Mouse (Mus musculus): Measurements from ENCODE around the gene Psmd7. TPM values are rescaled to one million over a fixed set of nuclear protein-coding genes. Genes with fewer than 3 reads are reported as not detected.

Gene Psmd7
- total and polyA plus RNA-seq, 3 experiments: 55.3 to 101 (median 91.2) TPM

GRCm38 (mm10) chr8:107582136-107582535, 6.1 kb downstream of the Psmd7 start:
- intact Hi-C loops (cut with DNase I): loop anchor here (10.0 kb wide), 1 partner anchor 1983 kb away; the partner anchor contains the start of genes Dhx38 and Txnl4b
- WGBS: 90% methylated on average over 11 of the region's 11 CpGs
- peaks cover 2% of the 10 kb centered on the region; the same call in 1 of the 2 replicates for H3K4me1 ChIP-seq (ENCODE audit: control insufficient read depth, insufficient read depth, low read length)
- H3K27ac ChIP-seq: no peak overlapping the region
- TF ChIP-seq EP300 (IDR thresholded peaks at IDR 0.05; ENCODE audit: insufficient read depth, low read depth, low read length): no peak
- no peak for TF ChIP-seq POLR2A (IDR thresholded peaks at IDR 0.05; ENCODE audit: insufficient read depth, low read depth, low read length)
- TF ChIP-seq CTCF (IDR thresholded peaks at IDR 0.05): no peak
- no peak overlapping the region for H3K9ac ChIP-seq (ENCODE audit: low read depth, low read length)
- DNase-seq: no peak
- H3K36me3 ChIP-seq (ENCODE audit: control insufficient read depth, insufficient read depth, low read length): peaks cover 7% of the 10 kb centered on the region; the same call in 1 of the 2 replicates
- H3K27me3 ChIP-seq (ENCODE audit: control insufficient read depth, insufficient read depth, low read length): no peaks in the 10 kb centered on the region
- H3K79me2 ChIP-seq (replicated peaks; ENCODE audit: control insufficient read depth, insufficient read depth, low read length): no peaks in the 10 kb centered on the region
- H3K4me3 ChIP-seq: no peak overlapping the region

GRCm38 (mm10) chr8:107581536-107581935, 6.7 kb downstream of the Psmd7 start:
- no peak overlapping the region for H3K4me3 ChIP-seq
- no peaks in the 10 kb centered on the region for H3K27me3 ChIP-seq (ENCODE audit: control insufficient read depth, insufficient read depth, low read length)
- no peak overlapping the region for H3K27ac ChIP-seq
- WGBS: 93% methylated on average over 4 of the region's 4 CpGs
- H3K9ac ChIP-seq (ENCODE audit: low read depth, low read length): no peak overlapping the region
- no peak for DNase-seq
- intact Hi-C loops (cut with DNase I): loop anchor here (10.0 kb wide), 1 partner anchor 1983 kb away; the partner anchor contains the start of genes Dhx38 and Txnl4b
- H3K36me3 ChIP-seq (ENCODE audit: control insufficient read depth, insufficient read depth, low read length): peaks cover 6% of the 10 kb centered on the region; the same call in 1 of the 2 replicates
- H3K4me1 ChIP-seq (ENCODE audit: control insufficient read depth, insufficient read depth, low read length): peaks cover 3% of the 10 kb centered on the region
- TF ChIP-seq CTCF (IDR thresholded peaks at IDR 0.05): no peak
- TF ChIP-seq EP300 (IDR thresholded peaks at IDR 0.05; ENCODE audit: insufficient read depth, low read depth, low read length): no peak
- TF ChIP-seq POLR2A (IDR thresholded peaks at IDR 0.05; ENCODE audit: insufficient read depth, low read depth, low read length): no peak
- H3K79me2 ChIP-seq (replicated peaks; ENCODE audit: control insufficient read depth, insufficient read depth, low read length): no peaks in the 10 kb centered on the region

- Histone ChIP-seq H3K79me2 (replicated peaks; ENCODE audit: control insufficient read depth, insufficient read depth, low read length) (no peaks in the 10 kb centered on the region), H3K36me3 (ENCODE audit: control insufficient read depth, insufficient read depth, low read length) (peaks cover 4% of the 10 kb centered on the region; the same call in 1 of the 2 replicates), H3K4me3 (no peak overlapping the region), H3K27ac (no peak overlapping the region), H3K9ac (ENCODE audit: low read depth, low read length) (no peak overlapping the region), H3K4me1 (ENCODE audit: control insufficient read depth, insufficient read depth, low read length) (peaks cover 1% of the 10 kb centered on the region; the same call in 1 of the 2 replicates), H3K27me3 (ENCODE audit: control insufficient read depth, insufficient read depth, low read length) (no peaks in the 10 kb centered on the region)
- intact Hi-C loops (cut with DNase I): loop anchor here (10.0 kb wide), 1 partner anchor 1984 kb away; the partner anchor contains the start of genes Dhx38 and Txnl4b
- TF ChIP-seq POLR2A (IDR thresholded peaks at IDR 0.05; ENCODE audit: insufficient read depth, low read depth, low read length): no peak
- no peak for TF ChIP-seq EP300 (IDR thresholded peaks at IDR 0.05; ENCODE audit: insufficient read depth, low read depth, low read length)
- DNase-seq: no peak
- WGBS: 91% methylated on average over 13 of the region's 13 CpGs
Measured at GRCm38 (mm10) chr8:107580879-107581278, 7.4 kb downstream of the Psmd7 start.

GRCm38 (mm10) chr8:107578541-107578940, 9.7 kb downstream of the Psmd7 start:
- Histone ChIP-seq H3K79me2 (replicated peaks; ENCODE audit: control insufficient read depth, insufficient read depth, low read length) (no peaks in the 10 kb centered on the region), H3K27ac (no peak overlapping the region), H3K27me3 (ENCODE audit: control insufficient read depth, insufficient read depth, low read length) (no peaks in the 10 kb centered on the region), H3K36me3 (ENCODE audit: control insufficient read depth, insufficient read depth, low read length) (no peaks in the 10 kb centered on the region), H3K4me1 (ENCODE audit: control insufficient read depth, insufficient read depth, low read length) (peaks cover 1% of the 10 kb centered on the region; the same call in 1 of the 2 replicates), H3K9ac (ENCODE audit: low read depth, low read length) (no peak overlapping the region), H3K4me3 (no peak overlapping the region)
- TF ChIP-seq CTCF (IDR thresholded peaks at IDR 0.05) (no peak), EP300 (IDR thresholded peaks at IDR 0.05; ENCODE audit: insufficient read depth, low read depth, low read length) (no peak), POLR2A (IDR thresholded peaks at IDR 0.05; ENCODE audit: insufficient read depth, low read depth, low read length) (no peak)
- no peak for DNase-seq
- WGBS: 78% methylated on average over 8 of the region's 8 CpGs
- intact Hi-C loops (cut with DNase I): no loop called here

- Histone ChIP-seq H3K4me1 (ENCODE audit: control insufficient read depth, insufficient read depth, low read length) (peaks cover 1% of the 10 kb centered on the region; the same call in 1 of the 2 replicates), H3K79me2 (replicated peaks; ENCODE audit: control insufficient read depth, insufficient read depth, low read length) (no peaks in the 10 kb centered on the region), H3K27me3 (ENCODE audit: control insufficient read depth, insufficient read depth, low read length) (no peaks in the 10 kb centered on the region), H3K27ac (no peak overlapping the region), H3K36me3 (ENCODE audit: control insufficient read depth, insufficient read depth, low read length) (no peaks in the 10 kb centered on the region), H3K9ac (ENCODE audit: low read depth, low read length) (no peak overlapping the region), H3K4me3 (no peak overlapping the region)
- 84% methylated on average over 8 of the region's 8 CpGs for WGBS
- intact Hi-C loops (cut with DNase I): no loop called here
- no peak for TF ChIP-seq POLR2A (IDR thresholded peaks at IDR 0.05; ENCODE audit: insufficient read depth, low read depth, low read length)
- no peak for TF ChIP-seq EP300 (IDR thresholded peaks at IDR 0.05; ENCODE audit: insufficient read depth, low read depth, low read length)
- no peak for TF ChIP-seq CTCF (IDR thresholded peaks at IDR 0.05)
- DNase-seq: no peak
Measured at GRCm38 (mm10) chr8:107578132-107578531, 10.1 kb downstream of the Psmd7 start.

- no peaks in the 10 kb centered on the region for H3K79me2 ChIP-seq (replicated peaks; ENCODE audit: control insufficient read depth, insufficient read depth, low read length)
- H3K36me3 ChIP-seq (ENCODE audit: control insufficient read depth, insufficient read depth, low read length): no peaks in the 10 kb centered on the region
- no peak overlapping the region for H3K27ac ChIP-seq
- WGBS: 74% methylated on average over 4 of the region's 4 CpGs
- H3K9ac ChIP-seq (ENCODE audit: low read depth, low read length): no peak overlapping the region
- H3K4me1 ChIP-seq (ENCODE audit: control insufficient read depth, insufficient read depth, low read length): peaks cover 1% of the 10 kb centered on the region; the same call in 1 of the 2 replicates
- H3K27me3 ChIP-seq (ENCODE audit: control insufficient read depth, insufficient read depth, low read length): no peaks in the 10 kb centered on the region
- H3K4me3 ChIP-seq: no peak overlapping the region
- DNase-seq: no peak
- intact Hi-C loops (cut with DNase I): no loop called here
- TF ChIP-seq CTCF (IDR thresholded peaks at IDR 0.05): no peak
- no peak for TF ChIP-seq POLR2A (IDR thresholded peaks at IDR 0.05; ENCODE audit: insufficient read depth, low read depth, low read length)
- no peak for TF ChIP-seq EP300 (IDR thresholded peaks at IDR 0.05; ENCODE audit: insufficient read depth, low read depth, low read length)
Measured at GRCm38 (mm10) chr8:107577640-107578039, 10.6 kb downstream of the Psmd7 start.

Data from heart, adult 2 months (tissue).